Comparison of ENCODE assay signal across 7 mouse cellular contexts in genomic region chr19:4338162-4338561, GRCm38 (mm10). TPM values are rescaled to one million over a fixed set of nuclear protein-coding genes. Genes with fewer than 3 reads are reported as not detected.
A peak's percentile ranks its signal among the peaks of the same experiment; 100 is the strongest.
DNase-seq lines count a peak whose midpoint lies in the region; ATAC-seq and TF ChIP-seq lines count a peak whose summit lies in the region.

No protein-coding gene starts in this region.

- H3K27ac ChIP-seq in liver, adult 2 months (replicated peaks; ENCODE audit: insufficient read depth, low read depth, low read length) = no peak overlapping the region
- H3K27ac ChIP-seq in liver, embryonic 12.5 days = no peak overlapping the region
- H3K27ac ChIP-seq in heart, postnatal 0 days (ENCODE audit: low read depth) = no peak overlapping the region

- no peaks in the 10 kb centered on the region for H3K27me3 ChIP-seq in liver, adult 2 months (ENCODE audit: control insufficient read depth, insufficient read depth, low read length)
- H3K27me3 ChIP-seq in liver, embryonic 12.5 days (replicated peaks) = no peaks in the 10 kb centered on the region
- H3K27me3 ChIP-seq in heart, postnatal 0 days (ENCODE audit: control insufficient read depth, insufficient read depth, low read length) = no peaks in the 10 kb centered on the region
- no peaks in the 10 kb centered on the region for H3K27me3 ChIP-seq in splenic B cell, adult 2 months (ENCODE audit: control insufficient read depth, insufficient read depth, low read length, poor library complexity, severe bottlenecking)

- peak; percentile 67 for DNase-seq in liver, adult 2 months (ENCODE audit: extremely low read depth, low read depth, low spot score)
- peak; percentile 30 for DNase-seq in MN1 (ENCODE audit: low spot score)
- peak; percentile 74 for DNase-seq in c-Kit-positive CD71-positive TER-119-positive erythroid progenitor cells, embryonic 14.5 days (ENCODE audit: low spot score)
- peak; percentile 84 for DNase-seq in heart, postnatal 0 days (ENCODE audit: low spot score)
- DNase-seq in lung, adult 2 months = peak; percentile 33
- peak; percentile 86 for DNase-seq in splenic B cell, adult 2 months (ENCODE audit: low read depth, low spot score)

- no peak for TF ChIP-seq POLR2A in liver, adult 2 months (IDR thresholded peaks at IDR 0.05; ENCODE audit: extremely low read depth, insufficient read depth, low read length)
- TF ChIP-seq POLR2A in lung, adult 2 months (IDR thresholded peaks at IDR 0.05; ENCODE audit: borderline replicate concordance, extremely low read depth, low read depth, low read length) = no peak

- H3K9me3 ChIP-seq in liver, embryonic 12.5 days (replicated peaks) = no peaks in the 10 kb centered on the region
- H3K9me3 ChIP-seq in heart, postnatal 0 days (replicated peaks; ENCODE audit: control insufficient read depth, low read length) = no peaks in the 10 kb centered on the region

- peaks cover 6% of the 10 kb centered on the region; the same call in 1 of the 2 replicates for H3K4me1 ChIP-seq in liver, adult 2 months (ENCODE audit: control insufficient read depth, insufficient read depth, low read length)
- H3K4me1 ChIP-seq in liver, embryonic 12.5 days = peaks cover 18% of the 10 kb centered on the region
- peaks cover 14% of the 10 kb centered on the region for H3K4me1 ChIP-seq in heart, postnatal 0 days (ENCODE audit: control insufficient read depth, insufficient read depth)
- H3K4me1 ChIP-seq in lung, adult 2 months (ENCODE audit: control insufficient read depth, insufficient read depth, low read length) = no peaks in the 10 kb centered on the region

- no peak overlapping the region for H3K4me2 ChIP-seq in liver, embryonic 12.5 days
- no peak overlapping the region for H3K4me2 ChIP-seq in heart, postnatal 0 days (ENCODE audit: low read depth, low read length)

- no peak for ATAC-seq in liver, embryonic 12.5 days
- no peak for ATAC-seq in heart, postnatal 0 days (ENCODE audit: insufficient read depth, low read depth)

- H3K36me3 ChIP-seq in liver, adult 2 months (ENCODE audit: control insufficient read depth, insufficient read depth, low read length) = peaks cover 33% of the 10 kb centered on the region
- H3K36me3 ChIP-seq in liver, embryonic 12.5 days = peaks cover 59% of the 10 kb centered on the region
- H3K36me3 ChIP-seq in heart, postnatal 0 days (replicated peaks; ENCODE audit: control insufficient read depth, insufficient read depth, low read length) = peaks cover 30% of the 10 kb centered on the region
- H3K36me3 ChIP-seq in splenic B cell, adult 2 months (ENCODE audit: control insufficient read depth, insufficient read depth, low read length, poor library complexity, severe bottlenecking) = peaks cover 19% of the 10 kb centered on the region

- peak; percentile 62 for TF ChIP-seq CTCF in liver, adult 2 months (IDR thresholded peaks at IDR 0.05; ENCODE audit: low read depth, low read length)
- peak; percentile 82 for TF ChIP-seq CTCF in heart, postnatal 0 days (IDR thresholded peaks at IDR 0.05; ENCODE audit: low read depth)
- peak; percentile 61 for TF ChIP-seq CTCF in lung, adult 2 months (IDR thresholded peaks at IDR 0.05; ENCODE audit: insufficient read depth, low read length)

- no peak for TF ChIP-seq EP300 in heart, postnatal 0 days (IDR thresholded peaks at IDR 0.05; ENCODE audit: low read depth)

- WGBS in liver, adult 2 months = 22% methylated on average over 2 of the region's 2 CpGs
- 20% methylated on average over 2 of the region's 2 CpGs for WGBS in liver, embryonic 12.5 days (ENCODE audit: insufficient replicate concordance)
- 17% methylated on average over 2 of the region's 2 CpGs for WGBS in heart, postnatal 0 days
- 1% methylated on average over 2 of the region's 2 CpGs for WGBS in lung, adult 2 months

- H3K4me3 ChIP-seq in liver, adult 2 months (ENCODE audit: insufficient read depth, low read depth, low read length) = no peak overlapping the region
- H3K4me3 ChIP-seq in liver, embryonic 12.5 days = no peak overlapping the region
- H3K4me3 ChIP-seq in heart, postnatal 0 days (ENCODE audit: low read depth, low read length) = no peak overlapping the region
- H3K4me3 ChIP-seq in lung, adult 2 months (replicated peaks; ENCODE audit: extremely low read depth, low read depth, low read length) = no peak overlapping the region

- no peak overlapping the region for H3K9ac ChIP-seq in liver, adult 2 months (ENCODE audit: low read depth, low read length)
- H3K9ac ChIP-seq in liver, embryonic 12.5 days = no peak overlapping the region
- H3K9ac ChIP-seq in heart, postnatal 0 days (replicated peaks; ENCODE audit: low read depth, low read length) = no peak overlapping the region

- H3K79me2 ChIP-seq in liver, adult 2 months (ENCODE audit: control insufficient read depth, insufficient read depth, low read length) = no peaks in the 10 kb centered on the region

RNA-seq across cellular contexts. Expression of gene Grk2, which starts 32.1 kb away (rescaled TPM):
- 11.3 and 16.4 TPM in 2 replicates for total RNA-seq in liver, adult 2 months (2014; rRNA removed)
- 23.4 and 30.3 TPM in 2 replicates for polyA plus RNA-seq in liver, adult 2 months (2012; rRNA removed)
- 15.7 and 17.9 TPM in 2 replicates for polyA plus RNA-seq in liver, embryonic 12.5 days (2016; fragmentation: Nextera tagmentation; extraction: Ambion mirVana)
- 50.4 and 50.6 TPM in 2 replicates for total RNA-seq in heart, postnatal 0 days (2014; rRNA removed; ENCODE audit: low replicate concordance)
- 6.9 and 7.8 TPM in 2 replicates for polyA plus RNA-seq in heart, postnatal 0 days (2015; fragmentation: Nextera tagmentation; extraction: Ambion mirVana)
- polyA plus RNA-seq in lung, adult 2 months (2012; rRNA removed) = 110 and 120 TPM in 2 replicates

RNA-seq across cellular contexts. Expression of gene Ankrd13d, which starts 55.2 kb away (rescaled TPM):
- total RNA-seq in liver, adult 2 months (2014; rRNA removed) = 0.40 and 0.46 TPM in 2 replicates
- polyA plus RNA-seq in liver, adult 2 months (2012; rRNA removed) = 0.27 and 0.60 TPM in 2 replicates
- polyA plus RNA-seq in liver, embryonic 12.5 days (2016; fragmentation: Nextera tagmentation; extraction: Ambion mirVana) = 0.99 and 1.4 TPM in 2 replicates
- total RNA-seq in heart, postnatal 0 days (2014; rRNA removed; ENCODE audit: low replicate concordance) = 2.1 and 2.3 TPM in 2 replicates
- polyA plus RNA-seq in heart, postnatal 0 days (2015; fragmentation: Nextera tagmentation; extraction: Ambion mirVana) = 0.40 and 0.41 TPM in 2 replicates
- polyA plus RNA-seq in lung, adult 2 months (2012; rRNA removed) = 7.3 and 8.4 TPM in 2 replicates

RNA-seq across cellular contexts. Expression of gene Kdm2a, which starts 59.9 kb away (rescaled TPM):
- 29.6 and 32.7 TPM in 2 replicates for total RNA-seq in liver, adult 2 months (2014; rRNA removed)
- 39.5 and 52.6 TPM in 2 replicates for polyA plus RNA-seq in liver, adult 2 months (2012; rRNA removed)
- polyA plus RNA-seq in liver, embryonic 12.5 days (2016; fragmentation: Nextera tagmentation; extraction: Ambion mirVana) = 25.4 and 28.1 TPM in 2 replicates
- 55.0 and 65.3 TPM in 2 replicates for total RNA-seq in heart, postnatal 0 days (2014; rRNA removed; ENCODE audit: low replicate concordance)
- 15.4 and 15.7 TPM in 2 replicates for polyA plus RNA-seq in heart, postnatal 0 days (2015; fragmentation: Nextera tagmentation; extraction: Ambion mirVana)
- polyA plus RNA-seq in lung, adult 2 months (2012; rRNA removed) = 71.0 and 80.8 TPM in 2 replicates

Comparison
In these comparisons a context has a peak if more than half of its experiments do, and no peak if none do; other contexts are left out.
1. DNase-seq: peak in every context shown above with its lines; median percentile 86 in splenic B cell, adult 2 months; 84 in heart, postnatal 0 days; 74 in c-Kit-positive CD71-positive TER-119-positive erythroid progenitor cells, embryonic 14.5 days; 67 in liver, adult 2 months; 33 in lung, adult 2 months; 30 in MN1.